Mouse (Mus musculus) hindlimb bud, embryonic 11.5 days (tissue): Measurements from ENCODE around the gene Gm28035.

ENCODE experiments used
- DNase-seq: peaks from one replicate; pipeline ENCODE4 v3.0.0-alpha.2; 2012; ENCODE audit warnings: low read depth, low spot score; ENCODE audit errors: extremely low spot score

Gm28035 gene

DNA sequence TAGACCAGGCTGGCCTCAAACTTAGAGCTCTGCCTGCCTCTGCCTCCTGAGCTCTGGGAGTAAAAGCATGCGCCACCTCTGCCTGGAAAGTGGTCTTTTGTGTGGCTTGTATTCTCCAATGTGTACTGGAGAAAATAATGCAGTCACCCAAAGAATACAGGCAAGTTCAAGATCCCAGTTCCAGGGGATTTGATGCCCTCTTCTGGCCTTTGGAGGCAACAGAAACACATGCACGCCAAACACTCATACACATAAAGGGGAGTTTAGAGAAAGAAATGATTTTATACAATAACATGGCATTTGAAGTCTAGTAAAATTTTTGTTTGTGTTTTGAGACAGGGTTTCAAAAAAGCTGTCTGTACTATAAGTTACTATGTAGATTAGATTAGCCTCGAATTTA lies 59.2 kb downstream of the Gm28035 start:
- no peak for DNase-seq

DNA sequence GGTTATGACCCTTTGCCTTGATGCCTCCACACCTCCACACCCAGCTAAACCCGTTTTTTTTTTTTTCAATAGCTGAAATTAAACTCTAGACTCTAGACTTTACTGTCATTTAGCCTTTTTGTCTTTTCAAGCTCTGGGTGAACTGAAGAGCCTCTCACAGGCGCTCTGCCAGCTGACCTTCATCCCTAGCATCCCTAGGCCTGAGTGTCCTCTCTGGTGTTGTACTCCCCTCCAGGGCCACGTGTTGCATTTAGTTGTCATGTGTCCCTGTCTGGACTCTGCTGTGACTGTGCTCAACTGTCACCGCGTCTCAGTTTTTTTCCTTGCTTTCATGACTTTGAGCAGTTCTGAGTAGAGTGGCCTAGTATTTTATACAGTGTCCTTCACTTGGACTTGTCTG lies 59.6 kb downstream of the Gm28035 start:
- DNase-seq: no peak

DNA sequence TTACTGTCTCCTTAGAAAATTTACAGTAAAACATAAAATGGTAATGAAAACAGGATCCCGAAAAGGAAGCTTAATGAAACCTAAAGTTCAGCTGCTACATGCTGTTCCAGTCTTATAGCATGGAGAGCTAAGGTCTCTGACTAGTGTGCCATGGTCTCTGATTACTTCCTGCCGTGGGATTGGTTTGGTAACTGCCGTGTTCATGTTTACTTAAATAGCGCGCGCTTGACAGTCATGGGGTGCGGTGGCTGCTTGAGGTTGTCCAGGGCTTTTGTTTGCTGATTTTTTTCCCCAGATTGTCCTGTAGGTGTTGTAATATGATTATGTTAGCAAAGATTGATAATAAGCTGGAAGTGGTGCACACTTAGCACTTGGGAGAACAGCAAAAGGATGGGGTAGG lies 65.7 kb downstream of the Gm28035 start:
- DNase-seq: no peak

DNA sequence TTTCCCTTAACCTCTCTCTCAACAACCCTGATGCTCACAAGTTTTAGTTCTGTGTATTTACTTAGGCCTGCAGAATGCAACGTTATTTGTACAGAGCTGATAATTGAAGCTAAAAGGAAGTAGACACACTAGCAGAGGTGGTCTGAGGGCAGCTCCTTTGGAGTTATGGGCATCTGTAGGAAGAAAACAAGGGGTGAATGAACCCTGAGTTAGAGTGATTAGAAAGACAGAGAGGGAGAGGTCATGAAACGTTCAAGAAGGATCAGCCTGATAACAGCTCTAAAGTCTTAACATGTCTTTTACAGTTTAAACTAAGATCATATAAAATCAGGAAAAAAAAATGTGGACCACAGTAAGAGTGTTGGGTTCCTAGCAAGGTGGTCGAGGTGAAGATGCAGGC lies 69.0 kb downstream of the Gm28035 start:
- no peak for DNase-seq

DNA sequence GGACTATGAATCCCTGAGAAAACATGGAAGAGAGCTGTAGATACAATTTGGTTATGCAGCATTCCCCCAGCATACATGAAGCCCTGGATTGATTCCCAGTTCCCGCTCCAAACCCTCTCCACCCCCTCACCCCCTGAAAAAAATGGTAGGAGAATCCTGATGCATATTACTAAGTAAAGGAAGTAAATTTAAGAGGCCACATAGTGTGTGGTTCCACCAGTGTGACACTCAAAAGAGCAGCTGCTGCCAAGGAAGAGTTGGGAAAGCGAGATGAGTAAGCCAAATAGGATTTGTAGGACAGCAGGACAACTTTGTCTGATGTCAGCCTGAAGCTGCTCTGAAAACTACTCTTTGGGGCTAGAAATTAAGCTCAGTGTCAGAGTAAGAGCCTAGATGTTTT lies 71.1 kb downstream of the Gm28035 start:
- no peak for DNase-seq

DNA sequence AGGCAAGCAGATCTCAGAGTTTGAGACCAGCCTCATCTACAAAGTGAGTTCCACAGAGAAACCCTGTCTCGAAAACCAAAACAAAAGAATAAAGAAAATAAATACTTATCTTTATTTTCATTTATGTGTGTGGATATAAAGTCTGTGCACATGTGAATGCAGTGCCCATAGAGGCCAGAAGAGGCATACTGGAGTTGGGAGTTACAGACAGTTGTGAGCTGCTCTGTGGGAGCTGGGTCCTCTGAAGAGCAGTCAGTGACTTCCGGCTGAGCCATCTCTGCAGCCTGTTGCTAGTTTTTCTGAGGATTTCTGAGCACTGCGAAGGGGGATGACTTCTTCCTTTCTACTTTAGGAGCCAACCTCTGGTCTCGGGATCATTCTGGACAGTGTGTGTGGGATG lies 75.8 kb downstream of the Gm28035 start:
- DNase-seq: no peak

DNA sequence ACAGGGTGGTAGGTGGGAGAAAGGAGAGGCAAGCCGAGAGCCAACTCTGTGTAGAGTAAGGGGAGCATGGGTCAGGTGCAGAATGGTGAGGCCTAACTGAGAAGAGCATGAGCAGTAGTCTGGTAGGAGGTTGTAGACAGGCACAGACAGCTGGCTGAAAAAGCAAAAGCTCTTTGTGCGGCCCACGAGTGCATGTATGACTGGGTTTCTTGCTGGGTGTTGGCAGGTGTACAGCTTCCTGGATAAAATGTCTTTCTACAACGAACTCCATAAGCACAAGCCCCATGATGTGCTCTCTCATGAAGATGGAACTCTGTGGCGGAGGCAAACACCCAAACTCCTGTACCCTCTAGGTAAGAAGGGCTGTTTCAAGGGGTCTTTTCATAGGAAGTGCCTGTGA lies 76.6 kb downstream of the Gm28035 start:
- no peak for DNase-seq

DNA sequence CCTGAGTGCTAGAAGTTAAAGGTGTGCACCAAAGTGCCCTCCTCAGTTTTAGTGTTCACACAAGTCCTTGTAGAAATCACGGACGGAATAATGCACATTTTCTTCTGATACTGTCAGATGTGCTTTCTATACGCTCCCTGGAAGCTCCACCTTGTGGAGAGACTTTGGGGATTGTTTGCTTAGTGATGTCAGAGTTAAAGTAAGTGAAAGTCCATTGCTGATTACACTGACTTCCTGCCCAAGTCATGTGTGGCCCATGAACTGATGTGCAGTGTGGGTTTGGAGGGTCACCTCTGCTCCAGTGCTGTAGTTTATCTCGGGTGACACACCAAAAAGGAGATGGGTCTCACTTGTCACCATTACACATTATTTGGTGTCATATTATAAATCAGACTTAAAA lies 78.9 kb downstream of the Gm28035 start:
- DNase-seq: no peak

DNA sequence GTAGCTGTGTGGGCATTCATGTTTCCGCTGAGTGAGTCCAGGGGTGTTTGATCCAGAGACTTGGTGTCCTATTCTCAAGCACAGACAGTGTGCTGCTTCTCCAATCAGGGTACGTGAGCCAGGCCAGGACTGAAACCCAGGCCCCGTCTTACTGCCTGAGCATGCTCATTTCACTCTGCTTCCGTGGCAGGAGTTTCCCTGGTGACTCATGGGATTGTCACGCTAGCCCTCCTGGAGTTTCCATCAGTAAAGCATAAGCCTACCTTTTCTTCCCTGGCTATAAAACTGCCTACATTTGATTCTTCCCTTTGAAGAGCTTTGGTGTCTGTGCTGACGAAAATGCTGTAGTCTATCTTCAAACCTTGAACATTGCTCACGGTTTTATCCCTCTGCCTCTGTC lies 82.7 kb downstream of the Gm28035 start:
- DNase-seq: no peak

DNA sequence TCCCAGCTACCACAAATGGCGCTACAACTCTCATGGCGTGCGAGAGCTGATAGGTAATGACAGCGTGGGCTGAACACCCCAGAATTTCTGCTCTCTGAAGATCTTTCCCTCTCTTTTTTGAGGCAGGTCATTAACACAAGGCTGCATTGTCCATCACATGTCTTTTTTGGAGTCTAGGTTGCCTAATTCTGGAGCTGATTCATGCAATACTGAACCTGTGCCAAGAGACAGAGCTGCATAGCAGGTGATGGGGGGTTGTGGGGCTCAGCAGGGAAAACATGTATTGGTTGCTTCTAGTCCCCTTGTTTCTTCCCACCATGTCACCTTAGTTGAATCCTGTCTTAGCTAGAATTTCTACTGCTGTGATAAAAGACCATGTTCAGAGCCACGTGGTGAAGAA lies 84.9 kb downstream of the Gm28035 start:
- DNase-seq: no peak

DNA sequence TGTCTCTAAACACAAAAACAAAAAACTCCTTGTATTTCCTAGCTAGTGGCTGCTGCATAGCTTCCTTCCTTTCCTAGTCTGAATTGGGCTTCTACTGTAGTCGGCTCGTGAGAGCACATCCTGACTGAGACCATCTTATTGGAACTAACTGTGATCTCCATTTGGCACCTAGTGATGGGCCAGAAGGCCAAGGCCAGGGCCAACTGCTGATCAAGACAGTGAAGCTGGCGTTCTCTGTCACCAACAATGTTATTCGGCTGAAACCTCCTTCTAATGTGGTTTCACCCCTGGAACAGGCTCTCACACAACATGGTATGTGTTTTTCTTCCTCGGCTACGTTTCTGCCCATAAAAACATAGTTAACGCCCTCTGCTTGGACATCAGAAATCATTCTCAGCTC lies 86.9 kb downstream of the Gm28035 start:
- no peak for DNase-seq

DNA sequence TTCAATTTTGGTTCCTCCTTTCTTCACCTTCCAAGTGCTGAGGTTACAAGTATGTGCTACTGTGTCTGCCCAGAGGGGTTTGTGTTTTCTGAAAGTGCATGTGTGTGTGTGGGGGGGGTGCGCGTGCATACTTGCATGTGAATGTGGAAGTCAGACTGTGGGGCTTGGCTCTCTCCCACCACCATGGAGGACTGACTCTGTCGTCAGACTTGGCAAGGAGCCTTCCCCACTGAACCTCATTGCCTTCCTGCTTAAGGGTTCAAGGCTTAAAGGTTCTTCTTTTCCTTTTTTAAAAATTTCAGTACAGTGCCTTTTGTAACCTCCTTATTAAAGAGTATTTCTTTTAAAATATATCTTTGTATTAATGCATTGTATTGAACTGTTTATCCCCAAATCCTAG lies 88.4 kb downstream of the Gm28035 start:
- no peak for DNase-seq
